Mouse (Mus musculus) frontal cortex, postnatal 10 days (tissue): ENCODE results near the gene Fam102b.

ENCODE experiments used
- DNase-seq, 2 experiments: peaks; one replicate each; pipeline ENCODE4 v3.0.0; 2022; ENCODE audit warnings: low spot score in 2 of 2, mixed read lengths in 1 of 2

Gene Fam102b

DNA sequence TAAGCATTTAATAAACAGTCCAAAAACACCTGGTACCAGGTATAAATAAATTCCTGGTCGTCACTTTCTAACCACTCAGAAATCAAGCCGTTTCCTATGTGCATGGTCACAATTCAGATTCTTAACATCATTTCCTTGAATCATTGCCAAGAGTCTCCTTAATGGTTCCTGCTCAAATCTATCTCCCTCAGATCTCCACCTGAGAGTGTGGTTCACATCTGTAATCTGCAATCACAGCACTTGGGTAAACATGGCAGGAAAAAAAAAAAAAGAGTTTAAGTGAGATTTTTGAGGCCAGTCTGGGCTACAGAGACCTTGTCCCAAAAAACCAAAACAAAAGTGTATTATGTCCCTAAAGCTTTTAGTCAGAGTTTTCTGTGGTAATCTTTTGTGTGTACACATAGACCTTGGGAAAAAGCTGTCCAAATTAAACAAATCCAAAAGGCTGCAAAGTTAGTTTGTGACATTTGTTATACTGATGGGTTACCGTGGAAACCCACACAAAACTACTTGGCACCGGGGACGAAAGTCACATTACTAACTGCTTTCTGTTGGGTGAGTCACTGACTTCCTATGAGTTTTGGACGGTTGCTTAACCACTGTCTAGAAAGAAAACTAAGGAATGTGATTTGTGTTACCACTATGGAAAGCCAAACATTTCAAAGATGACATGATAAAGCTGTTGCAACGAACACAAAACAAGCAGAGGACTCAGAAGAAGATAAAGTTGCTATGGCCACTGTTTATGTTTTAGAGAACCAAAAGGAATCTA is 16.7 kb downstream of the Fam102b start:
- no peak for DNase-seq

DNA sequence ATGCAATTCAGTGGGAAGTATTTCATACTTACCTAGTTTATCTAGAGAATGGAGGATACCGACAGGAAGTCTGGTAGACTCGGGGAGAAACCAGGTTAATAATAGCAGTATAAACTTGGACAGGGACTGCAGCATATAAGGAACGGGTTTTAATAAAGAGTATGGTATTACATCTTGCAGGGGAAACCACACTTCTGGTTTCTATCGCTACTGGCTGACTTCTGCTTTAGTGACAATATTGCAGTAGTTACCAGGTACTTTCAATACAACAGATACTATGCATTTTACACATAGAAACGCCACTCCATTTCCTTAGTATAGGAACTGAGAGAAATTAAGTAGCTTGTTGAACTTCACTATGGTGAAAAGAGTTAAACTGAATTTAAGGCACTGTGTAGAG is 19.2 kb downstream of the Fam102b start:
- no peak for DNase-seq

DNA sequence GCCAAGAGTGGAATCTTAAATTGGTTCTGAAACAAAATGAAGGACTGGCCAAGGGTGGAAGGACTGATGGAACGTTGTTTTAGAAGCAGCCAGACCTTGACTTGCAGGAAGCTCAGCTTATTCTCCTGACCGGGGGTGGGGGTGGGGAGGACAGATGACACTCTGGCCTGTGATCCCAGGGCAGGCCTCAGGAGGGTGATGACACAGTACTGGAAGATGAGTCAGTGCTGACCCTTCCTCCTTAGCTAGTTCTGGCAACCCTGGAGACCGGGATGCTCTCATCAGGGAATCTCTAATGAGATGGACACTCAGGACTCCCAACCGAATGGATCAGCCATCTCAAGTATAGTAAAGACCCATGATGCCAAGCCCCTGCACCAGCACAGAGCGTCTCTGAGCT is 21.6 kb downstream of the Fam102b start:
- no peak for DNase-seq

DNA sequence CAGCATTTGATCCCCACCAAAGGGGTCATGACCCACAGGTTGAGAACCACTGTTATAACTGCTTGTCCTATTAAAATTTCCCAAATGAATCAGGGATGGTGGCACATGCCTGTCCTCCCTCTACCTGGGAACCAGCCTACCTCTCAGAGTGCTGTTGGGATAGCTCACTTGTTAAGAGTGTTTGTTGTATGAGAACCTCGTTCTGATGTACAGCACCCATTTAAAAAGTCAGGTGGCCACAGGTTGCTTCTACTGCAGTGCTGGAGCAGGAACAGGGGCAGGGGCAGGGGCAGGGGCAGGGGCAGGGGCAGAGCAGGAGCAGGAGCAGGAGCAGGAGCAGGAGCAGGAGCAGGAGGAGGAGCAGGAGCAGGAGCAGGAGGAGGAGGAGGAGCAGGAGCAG is 28.2 kb downstream of the Fam102b start:
- no peak for DNase-seq

DNA sequence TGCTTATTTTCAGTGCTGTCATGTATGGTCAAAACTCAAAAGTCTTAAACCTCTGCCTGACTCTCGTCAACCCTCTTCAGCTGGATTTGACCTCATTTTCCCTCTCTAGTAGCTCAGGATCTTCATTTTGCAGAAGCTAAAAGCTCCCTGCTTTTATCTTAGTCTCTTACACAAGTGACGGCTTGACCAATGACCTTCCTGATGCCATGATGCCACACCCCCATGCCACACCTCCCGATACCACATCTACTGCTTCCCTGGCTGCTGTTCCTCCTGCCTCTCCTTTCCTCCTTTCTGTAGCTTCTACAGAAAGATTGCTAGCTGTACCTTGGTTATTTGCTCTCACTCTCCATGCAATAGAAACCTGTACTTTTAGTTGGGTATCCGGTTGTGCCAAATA is 29.6 kb downstream of the Fam102b start:
- no peak for DNase-seq

DNA sequence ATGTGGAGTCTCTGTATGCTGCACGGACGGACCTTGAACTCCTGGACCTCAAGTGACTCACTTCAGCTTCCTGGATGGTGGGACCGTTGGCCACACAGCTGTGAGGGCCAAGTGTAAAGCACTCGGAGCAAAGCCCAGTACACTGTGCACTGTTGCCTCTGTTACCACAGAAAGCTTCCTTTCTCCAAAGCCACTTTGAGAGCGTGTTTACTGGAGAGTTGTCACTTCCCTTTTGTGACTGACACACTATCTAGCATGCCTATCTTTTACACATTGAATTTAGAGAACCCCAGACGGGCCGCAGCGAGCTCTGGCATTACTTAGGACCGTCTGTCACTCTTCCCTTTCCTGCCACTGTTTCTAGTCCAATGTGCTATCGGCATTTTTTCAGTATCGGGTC is 30.1 kb downstream of the Fam102b start:
- DNase-seq = no peak

DNA sequence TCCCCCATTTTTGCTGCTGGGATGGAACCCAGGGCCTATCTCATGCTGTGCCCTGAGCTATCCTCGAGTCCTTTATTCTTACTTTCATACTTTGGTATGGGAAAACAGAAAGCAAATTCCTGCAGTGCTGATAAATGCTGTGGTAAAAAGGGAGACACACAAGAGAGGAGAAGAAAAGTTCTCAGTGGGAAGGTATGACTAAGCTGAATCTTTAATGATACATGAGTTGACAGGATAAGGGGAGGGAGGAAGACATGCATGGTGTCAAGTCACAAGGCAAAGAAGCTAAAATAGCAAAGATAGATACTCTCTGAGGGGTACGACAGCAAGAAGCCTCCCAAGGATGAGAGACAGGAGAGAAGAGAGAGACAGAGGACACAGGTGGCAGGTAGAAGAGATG is 32.0 kb downstream of the Fam102b start:
- DNase-seq = no peak

DNA sequence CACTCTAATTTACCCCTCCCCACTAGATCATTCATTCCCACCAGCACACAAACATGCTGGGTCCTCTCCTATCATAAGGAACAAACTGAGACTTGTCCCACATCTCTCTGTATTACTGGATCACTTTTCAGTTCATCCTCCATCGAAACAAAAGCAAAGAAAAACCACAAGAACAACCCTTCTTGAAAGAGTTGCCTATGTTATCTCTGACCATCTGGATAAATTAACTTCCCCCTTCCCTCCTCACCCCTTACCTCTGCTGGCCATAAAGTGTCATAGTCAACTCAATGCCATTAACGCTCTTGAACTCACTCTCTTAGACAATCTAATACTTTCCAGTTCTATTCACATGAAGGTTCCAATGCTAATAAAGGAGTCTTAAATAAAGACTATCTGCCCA is 32.9 kb downstream of the Fam102b start:
- DNase-seq = no peak

DNA sequence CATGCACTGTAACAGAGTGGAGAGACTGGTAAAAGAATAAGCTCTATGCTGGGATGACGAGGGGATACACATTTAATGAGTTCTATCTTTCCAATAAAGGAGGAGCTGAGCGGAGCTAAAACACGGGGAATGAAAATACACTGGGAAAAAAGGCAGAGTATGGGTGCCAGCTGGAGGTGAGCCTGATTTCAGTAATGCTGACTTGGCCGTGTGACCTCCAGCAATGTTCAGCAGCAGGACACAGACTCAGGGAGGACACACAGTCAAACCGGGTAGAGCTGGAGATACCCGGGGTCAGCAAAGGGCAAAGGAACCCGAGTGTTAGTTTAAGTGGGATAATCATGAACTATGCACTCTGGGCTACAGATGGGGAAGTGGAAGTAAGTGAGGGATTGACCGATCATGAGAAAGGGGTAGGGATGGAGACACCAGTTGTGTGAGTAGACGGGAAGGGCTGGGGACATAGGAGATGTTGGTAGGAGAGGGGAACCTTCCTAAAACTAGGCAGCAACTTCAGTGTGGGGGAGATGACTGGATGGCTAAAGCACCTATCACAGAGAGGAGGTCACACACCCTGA is 37.3 kb downstream of the Fam102b start:
- no peak for DNase-seq

DNA sequence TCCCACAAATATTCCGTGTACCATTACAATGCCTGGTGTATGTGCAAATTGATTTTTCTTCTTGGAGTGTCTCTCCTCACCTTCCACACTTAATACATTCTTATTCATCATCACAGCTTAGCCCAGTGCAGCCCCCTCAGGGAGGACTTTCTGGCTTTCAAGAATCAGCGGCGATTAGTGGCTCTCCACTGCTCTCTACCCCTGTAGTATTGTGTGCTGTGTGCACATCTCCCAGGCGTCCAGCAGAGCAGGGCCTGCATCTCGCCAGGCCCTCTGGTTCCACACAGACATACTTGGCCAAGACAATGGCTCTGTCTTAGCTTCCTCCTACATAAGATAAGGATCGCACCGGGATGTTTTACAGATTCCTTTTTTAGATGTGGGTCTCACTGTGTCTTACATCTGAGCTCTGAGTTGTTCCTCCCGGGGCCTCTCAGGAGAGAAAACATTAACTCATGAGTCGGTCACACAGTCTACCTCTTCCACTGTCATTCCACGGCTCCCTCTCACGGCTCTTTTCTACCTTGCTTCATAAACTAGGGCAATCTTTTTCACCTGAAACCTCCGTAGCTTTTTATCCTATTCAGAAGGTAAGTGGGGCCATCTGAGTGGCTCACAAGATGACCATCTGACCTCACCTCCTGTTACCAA is 40.3 kb downstream of the Fam102b start:
- DNase-seq = no peak

DNA sequence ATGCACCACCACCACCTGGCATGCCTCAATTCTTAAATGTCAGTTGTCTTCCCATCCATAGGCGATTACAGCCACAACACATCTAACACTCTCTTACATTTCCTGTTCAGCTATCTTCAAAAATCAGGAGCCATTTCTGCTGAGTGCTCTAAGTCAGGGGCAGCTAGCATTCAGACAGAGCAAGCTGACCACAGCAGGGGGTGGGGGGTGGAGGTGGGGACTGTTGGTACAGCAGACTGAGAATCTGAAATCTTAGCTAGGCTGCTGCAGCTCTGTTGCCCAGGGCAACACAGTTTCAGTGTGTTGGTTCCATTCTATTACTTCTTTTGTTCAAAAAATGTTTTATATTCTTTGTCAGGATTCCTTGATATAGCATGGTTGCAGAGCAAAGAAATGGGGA is 40.9 kb downstream of the Fam102b start:
- DNase-seq = no peak

DNA sequence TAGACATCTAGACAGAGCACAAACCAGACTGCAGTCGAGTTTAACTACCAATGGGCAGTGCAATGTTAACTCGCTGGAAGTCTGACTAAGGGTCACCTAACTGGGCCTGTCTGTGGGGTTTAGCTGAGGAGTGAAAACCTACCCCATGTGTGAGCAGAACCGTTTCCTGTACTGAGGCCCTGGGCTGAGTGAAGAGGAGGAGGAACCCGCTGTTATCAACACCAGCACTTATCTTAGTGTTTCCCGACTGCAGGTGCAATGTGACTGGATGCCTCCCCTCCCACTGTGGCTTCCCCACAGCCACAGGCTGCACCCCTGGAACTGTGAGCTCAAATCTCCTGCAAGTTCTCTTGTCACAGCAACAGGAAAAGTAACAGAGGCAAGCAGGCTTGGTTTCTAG is 43.4 kb downstream of the Fam102b start:
- DNase-seq = no peak

DNA sequence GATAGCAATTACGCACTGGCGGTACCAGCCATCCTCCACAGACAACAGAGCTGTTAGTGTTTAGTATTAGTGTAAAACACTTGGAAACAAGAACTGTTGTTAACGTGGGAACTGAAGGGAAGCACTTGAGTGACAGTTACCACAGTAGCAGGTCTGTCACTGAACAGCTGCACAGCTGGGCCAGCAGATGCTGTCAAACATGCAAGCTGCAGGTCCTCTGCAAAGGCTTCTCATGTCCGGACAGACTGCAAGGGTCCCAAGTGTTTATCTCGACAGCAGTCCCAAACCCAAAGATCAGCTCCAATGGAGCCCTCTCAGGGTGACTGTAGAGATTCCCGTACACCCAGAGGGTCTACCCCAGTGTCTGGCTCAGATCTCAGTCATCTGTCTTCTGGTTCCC is 45.5 kb downstream of the Fam102b start:
- no peak for DNase-seq

DNA sequence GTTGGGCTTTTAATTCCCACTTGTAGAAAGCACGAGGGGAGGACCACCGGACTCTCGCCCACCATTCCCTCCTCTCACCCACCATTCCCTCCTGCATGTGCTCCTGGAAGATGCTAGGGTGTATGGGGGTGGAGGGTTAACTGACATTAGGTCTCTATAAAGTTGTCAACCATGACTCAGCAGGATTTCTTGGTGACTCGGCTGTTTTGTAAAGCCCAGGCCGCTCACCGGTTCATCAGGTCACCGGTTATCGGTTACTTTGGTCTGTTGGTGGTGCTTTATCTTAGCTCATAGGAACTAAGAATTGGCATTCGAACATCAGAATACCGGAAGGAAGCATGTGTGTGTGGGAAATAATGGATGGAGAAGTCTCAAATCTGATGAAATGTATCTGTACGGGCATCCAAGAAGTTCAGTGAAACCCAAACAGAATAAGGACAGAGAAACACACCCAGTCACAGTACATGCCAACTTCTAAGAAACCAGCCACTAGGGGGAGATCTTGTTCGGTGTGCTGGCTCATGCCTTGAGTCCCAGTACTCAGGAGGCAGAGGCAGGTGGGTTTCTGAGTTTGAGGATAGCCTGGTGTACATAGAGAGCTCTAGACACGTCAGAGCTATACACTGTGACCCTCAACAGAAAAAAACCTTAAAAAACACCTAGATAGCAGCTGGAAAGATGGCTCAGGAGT is 49.9 kb downstream of the Fam102b start:
- no peak for DNase-seq

DNA sequence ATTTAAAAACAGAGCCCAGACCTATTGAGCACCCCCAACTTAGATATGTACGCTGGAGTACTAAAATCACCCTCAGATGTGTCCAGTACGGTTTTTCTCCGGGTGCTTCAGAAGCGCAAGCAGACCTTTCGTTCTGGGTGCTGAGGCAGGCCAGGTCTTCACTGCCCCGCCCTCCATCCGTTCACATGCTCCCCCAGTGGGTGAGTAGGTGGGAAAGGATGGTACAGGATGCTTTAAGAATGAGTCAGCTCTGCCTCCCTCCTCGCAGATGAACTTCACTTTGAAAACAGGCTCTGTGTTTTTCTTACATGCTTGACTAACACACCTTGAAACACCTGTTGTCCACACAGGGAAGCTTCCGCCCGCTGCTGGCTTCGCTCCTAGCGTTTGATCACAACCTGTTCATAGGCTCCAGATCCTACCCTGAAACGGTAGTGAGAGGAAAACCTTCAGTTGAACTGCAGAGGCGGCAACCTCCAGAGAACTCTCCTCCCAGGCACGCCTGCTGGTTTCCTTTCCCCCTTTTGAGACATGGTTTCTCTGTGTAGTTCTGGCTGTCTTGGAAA is 52.4 kb downstream of the Fam102b start:
- DNase-seq = no peak

DNA sequence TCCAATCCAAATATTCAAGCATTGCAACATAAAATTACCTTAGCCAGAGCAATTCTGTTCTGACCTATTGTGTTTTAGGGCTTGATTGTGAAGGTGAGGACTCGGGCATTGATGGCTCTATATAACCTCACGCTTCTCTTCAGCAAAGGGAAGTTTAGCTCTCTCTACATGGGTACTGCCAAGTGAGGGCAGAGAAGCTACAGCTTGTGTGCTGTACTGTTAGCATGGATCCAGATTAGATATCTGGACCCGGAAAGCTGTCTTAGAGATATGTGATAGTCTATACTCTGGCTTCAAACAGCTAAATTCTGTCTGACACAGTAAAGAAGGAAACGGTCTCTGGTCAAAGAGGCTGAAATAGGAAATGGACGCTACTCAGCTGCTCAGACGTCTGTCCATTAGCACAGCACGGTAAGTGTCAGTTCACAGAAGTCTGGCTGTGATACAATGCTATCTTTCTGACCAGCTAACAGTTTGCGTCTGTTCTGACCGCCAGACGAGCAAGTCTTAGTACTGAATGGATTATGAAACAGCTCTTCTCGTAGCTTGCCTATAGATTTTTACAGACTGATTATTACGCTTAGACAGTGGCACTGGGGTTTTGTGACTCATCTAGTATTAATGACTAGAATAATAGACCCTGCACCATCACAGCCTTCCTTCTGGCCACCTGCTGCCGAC is 53.3 kb downstream of the Fam102b start:
- no peak for DNase-seq

DNA sequence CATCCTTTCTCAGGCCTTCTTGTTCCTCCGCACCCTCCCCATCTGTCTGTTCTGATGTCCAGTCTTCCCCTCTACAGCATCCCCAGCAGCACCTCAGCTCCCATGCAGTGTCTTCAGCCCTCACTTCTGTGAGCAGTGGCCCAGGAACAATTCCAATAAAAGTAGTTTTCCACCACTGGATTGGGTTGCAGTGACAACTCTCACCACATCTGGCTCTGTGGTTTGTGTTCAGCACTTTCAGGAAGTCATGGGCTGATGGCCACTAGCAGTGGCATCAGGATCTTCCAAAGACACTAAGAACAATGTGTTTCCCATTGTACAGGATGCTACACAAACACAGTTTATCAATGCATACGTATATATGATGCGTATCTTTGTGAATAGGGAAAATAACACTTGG is 61.4 kb downstream of the Fam102b start:
- DNase-seq = no peak

DNA sequence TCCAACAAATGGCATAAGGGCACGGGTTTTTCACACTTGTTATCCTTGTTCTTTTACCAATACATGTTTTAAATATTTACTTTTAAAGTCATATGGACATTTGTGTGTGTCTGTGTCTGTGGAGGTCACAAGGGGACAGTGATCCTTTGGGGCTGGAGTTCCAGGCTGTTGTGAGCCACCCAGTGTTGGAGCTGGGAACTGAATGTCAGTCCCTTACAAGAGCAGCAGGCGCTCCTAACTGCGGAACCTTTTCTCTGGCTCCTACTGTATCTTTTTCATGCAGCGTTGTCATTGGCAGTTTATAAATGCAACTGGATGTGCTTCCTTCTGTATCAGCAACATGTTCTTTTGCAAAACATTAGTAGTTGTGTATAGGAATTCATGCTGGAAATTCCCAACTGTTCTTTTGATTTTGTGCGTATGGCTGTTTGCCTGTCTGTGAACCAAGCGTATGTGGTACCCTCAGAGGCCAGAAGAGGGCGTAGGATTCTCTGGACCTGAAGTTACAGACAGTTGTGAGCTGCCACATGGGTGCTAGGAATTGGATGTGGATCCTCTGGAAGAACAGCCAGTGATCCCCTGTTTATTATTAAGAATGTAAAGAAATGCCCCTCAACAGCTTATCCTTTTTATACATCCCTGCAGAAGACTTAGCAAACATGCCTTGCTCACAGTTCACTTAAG is 62.9 kb downstream of the Fam102b start:
- DNase-seq = no peak

DNA sequence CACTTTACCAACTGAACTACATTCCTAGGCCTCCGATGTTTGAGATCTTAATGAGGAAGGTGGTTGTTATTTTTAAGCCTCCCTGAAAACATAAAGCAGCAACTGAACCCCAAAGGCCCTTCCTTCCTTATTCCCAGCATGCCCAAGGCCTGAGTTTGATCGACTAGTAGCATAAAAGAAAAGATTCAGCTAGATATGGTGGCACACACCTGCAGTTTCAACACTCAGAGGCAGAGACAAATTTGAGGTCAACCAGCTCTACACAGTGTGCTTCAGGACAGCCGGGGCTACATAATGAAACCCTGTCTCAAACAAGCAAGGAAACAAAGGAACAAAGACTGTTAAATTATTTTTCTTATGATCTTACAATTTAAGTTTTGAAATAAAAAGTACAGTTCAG is 63.6 kb downstream of the Fam102b start:
- DNase-seq = no peak

DNA sequence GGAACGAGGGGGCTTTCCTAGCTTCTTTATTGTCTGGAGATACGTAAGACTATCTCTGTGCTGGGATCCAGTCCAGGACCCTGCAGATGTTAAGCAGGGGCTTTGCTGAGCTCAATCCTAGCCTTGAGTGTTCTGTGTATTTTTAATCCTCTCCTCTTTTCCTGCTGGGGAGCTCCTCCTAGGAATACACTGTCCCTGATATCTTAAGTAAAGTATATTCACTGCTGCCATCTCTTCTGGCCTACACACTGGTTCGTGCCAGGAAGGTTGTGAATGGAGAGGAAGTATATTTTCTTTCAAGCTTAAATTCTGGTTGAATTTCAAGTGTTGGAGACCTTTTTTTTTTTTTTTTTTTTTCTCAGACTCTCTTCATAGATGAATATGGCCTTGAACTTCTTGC is 64.1 kb downstream of the Fam102b start:
- DNase-seq = no peak

DNA sequence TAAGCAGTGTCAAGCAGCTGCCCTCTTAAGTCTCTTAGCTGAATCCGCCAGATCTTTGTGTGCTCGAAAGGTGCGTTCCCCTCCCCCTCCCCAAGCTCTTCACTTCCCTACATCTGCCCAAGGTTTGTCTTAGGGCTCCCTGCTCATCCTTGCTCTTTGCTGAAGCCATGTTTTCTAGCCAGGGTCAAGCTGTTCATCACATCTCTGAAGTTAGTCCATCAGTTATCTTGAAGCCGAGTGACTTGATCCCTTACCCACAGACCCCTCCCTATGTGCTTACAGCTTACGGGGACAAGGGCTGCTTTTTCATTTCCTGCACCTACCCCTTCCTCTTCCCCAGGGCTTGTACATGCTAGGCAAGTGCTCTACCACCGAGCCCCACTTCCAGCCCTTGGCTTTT is 65.8 kb downstream of the Fam102b start:
- DNase-seq = no peak
